Mouse (Mus musculus): Measurements from ENCODE around the gene Setdb1. TPM values are rescaled to one million over a fixed set of nuclear protein-coding genes. Genes with fewer than 3 reads are reported as not detected.
"Not testable (repeated sequence)": the region's sequence is repeated elsewhere in the genome, so short reads cannot be mapped to it uniquely, and the experiment has no call there.

The Setdb1 gene
- polyA plus RNA-seq, 1 experiment from 2014 or later = 66.2 TPM

- H3K4me2 ChIP-seq; H3K27me3 ChIP-seq; H3K4me3 ChIP-seq (replicated peaks); H3K27ac ChIP-seq; H3K9me3 ChIP-seq; ATAC-seq (ENCODE audit: low FRiP score); H3K9ac ChIP-seq; H3K4me1 ChIP-seq: not testable (repeated sequence)
- WGBS = 93% methylated on average over 9 of the region's 9 CpGs
- H3K36me3 ChIP-seq (replicated peaks) = peaks cover 90% of the 10 kb centered on the region
Observed at GRCm38 (mm10) chr3:95343356-95344000, 13.5 kb downstream of the Setdb1 start.

- H3K4me3 ChIP-seq (replicated peaks) = no peak overlapping the region
- no peaks in the 10 kb centered on the region for H3K9me3 ChIP-seq
- H3K27me3 ChIP-seq = no peaks in the 10 kb centered on the region
- WGBS = 95% methylated on average over 4 of the region's 4 CpGs
- peaks cover 98% of the 10 kb centered on the region for H3K36me3 ChIP-seq (replicated peaks)
- no peak overlapping the region for H3K27ac ChIP-seq
- ATAC-seq (ENCODE audit: low FRiP score) = no peak
- H3K4me1 ChIP-seq = no peaks in the 10 kb centered on the region
- no peak overlapping the region for H3K9ac ChIP-seq
- no peak overlapping the region for H3K4me2 ChIP-seq
Observed at GRCm38 (mm10) chr3:95338251-95338650, 18.8 kb downstream of the Setdb1 start.

GRCm38 (mm10) chr3:95337345-95337744 is 19.7 kb downstream of the Setdb1 start:
- Histone ChIP-seq H3K4me2 (no peak overlapping the region), H3K4me1 (no peaks in the 10 kb centered on the region), H3K27me3 (no peaks in the 10 kb centered on the region), H3K4me3 (replicated peaks) (no peak overlapping the region), H3K9me3 (no peaks in the 10 kb centered on the region), H3K27ac (no peak overlapping the region), H3K9ac (no peak overlapping the region), H3K36me3 (replicated peaks) (peaks cover 98% of the 10 kb centered on the region)
- ATAC-seq (ENCODE audit: low FRiP score) = no peak
- 96% methylated on average over 4 of the region's 4 CpGs for WGBS

- no peak for ATAC-seq (ENCODE audit: low FRiP score)
- no peaks in the 10 kb centered on the region for H3K4me1 ChIP-seq
- H3K4me3 ChIP-seq (replicated peaks) = no peak overlapping the region
- no peaks in the 10 kb centered on the region for H3K9me3 ChIP-seq
- no peak overlapping the region for H3K27ac ChIP-seq
- 86% methylated on average over 1 of the region's 1 CpGs for WGBS
- H3K4me2 ChIP-seq = no peak overlapping the region
- H3K9ac ChIP-seq = no peak overlapping the region
- H3K36me3 ChIP-seq (replicated peaks) = peaks cover 83% of the 10 kb centered on the region
- H3K27me3 ChIP-seq = no peaks in the 10 kb centered on the region
Observed at GRCm38 (mm10) chr3:95331528-95331927, 25.5 kb downstream of the Setdb1 start.

GRCm38 (mm10) chr3:95328803-95329404 is 28.1 kb downstream of the Setdb1 start:
- ATAC-seq (ENCODE audit: low FRiP score) = no peak
- Histone ChIP-seq H3K36me3 (replicated peaks) (peaks cover 85% of the 10 kb centered on the region), H3K4me3 (replicated peaks) (no peak overlapping the region), H3K4me2 (no peak overlapping the region), H3K4me1 (no peaks in the 10 kb centered on the region), H3K9me3 (no peaks in the 10 kb centered on the region), H3K27me3 (no peaks in the 10 kb centered on the region), H3K9ac (no peak overlapping the region), H3K27ac (no peak overlapping the region)
- 91% methylated on average over 1 of the region's 1 CpGs for WGBS

GRCm38 (mm10) chr3:95324454-95325144 is 32.4 kb downstream of the Setdb1 start:
- no peaks in the 10 kb centered on the region for H3K27me3 ChIP-seq
- H3K27ac ChIP-seq = no peak overlapping the region
- no peaks in the 10 kb centered on the region for H3K9me3 ChIP-seq
- H3K36me3 ChIP-seq (replicated peaks) = peaks cover 93% of the 10 kb centered on the region
- WGBS = 93% methylated on average over 6 of the region's 6 CpGs
- H3K9ac ChIP-seq = no peak overlapping the region
- no peak overlapping the region for H3K4me2 ChIP-seq
- no peak overlapping the region for H3K4me3 ChIP-seq (replicated peaks)
- ATAC-seq (ENCODE audit: low FRiP score) = no peak
- H3K4me1 ChIP-seq = peaks cover 7% of the 10 kb centered on the region; the same call in 1 of the 2 replicates

DNA sequence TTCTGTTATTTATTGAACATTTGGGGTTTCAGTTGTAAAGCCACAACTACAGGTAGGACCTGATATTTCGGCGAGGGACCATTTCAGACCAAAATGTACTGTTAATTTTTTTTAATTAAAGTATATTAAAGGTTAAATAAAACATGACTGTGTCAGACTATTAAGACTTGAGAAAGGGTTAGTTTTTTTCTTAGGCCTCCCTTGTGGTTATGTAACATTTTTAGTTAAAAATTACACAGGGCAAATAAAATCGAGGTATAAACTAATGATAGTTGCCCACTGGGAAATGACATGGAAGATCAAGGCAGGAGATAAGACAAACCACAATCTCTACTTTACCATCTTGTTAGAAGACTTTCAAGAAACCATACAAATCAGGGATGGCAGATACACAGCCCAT is 33.6 kb downstream of the Setdb1 start:
- no peaks in the 10 kb centered on the region for H3K9me3 ChIP-seq
- ATAC-seq (ENCODE audit: low FRiP score) = no peak
- no peak overlapping the region for H3K27ac ChIP-seq
- no peak overlapping the region for H3K4me3 ChIP-seq (replicated peaks)
- peaks cover 15% of the 10 kb centered on the region; the same call in 1 of the 2 replicates for H3K4me1 ChIP-seq
- H3K36me3 ChIP-seq (replicated peaks) = peaks cover 87% of the 10 kb centered on the region
- no peak overlapping the region for H3K9ac ChIP-seq
- 94% methylated on average over 3 of the region's 3 CpGs for WGBS
- H3K27me3 ChIP-seq = no peaks in the 10 kb centered on the region
- H3K4me2 ChIP-seq = no peak overlapping the region

DNA sequence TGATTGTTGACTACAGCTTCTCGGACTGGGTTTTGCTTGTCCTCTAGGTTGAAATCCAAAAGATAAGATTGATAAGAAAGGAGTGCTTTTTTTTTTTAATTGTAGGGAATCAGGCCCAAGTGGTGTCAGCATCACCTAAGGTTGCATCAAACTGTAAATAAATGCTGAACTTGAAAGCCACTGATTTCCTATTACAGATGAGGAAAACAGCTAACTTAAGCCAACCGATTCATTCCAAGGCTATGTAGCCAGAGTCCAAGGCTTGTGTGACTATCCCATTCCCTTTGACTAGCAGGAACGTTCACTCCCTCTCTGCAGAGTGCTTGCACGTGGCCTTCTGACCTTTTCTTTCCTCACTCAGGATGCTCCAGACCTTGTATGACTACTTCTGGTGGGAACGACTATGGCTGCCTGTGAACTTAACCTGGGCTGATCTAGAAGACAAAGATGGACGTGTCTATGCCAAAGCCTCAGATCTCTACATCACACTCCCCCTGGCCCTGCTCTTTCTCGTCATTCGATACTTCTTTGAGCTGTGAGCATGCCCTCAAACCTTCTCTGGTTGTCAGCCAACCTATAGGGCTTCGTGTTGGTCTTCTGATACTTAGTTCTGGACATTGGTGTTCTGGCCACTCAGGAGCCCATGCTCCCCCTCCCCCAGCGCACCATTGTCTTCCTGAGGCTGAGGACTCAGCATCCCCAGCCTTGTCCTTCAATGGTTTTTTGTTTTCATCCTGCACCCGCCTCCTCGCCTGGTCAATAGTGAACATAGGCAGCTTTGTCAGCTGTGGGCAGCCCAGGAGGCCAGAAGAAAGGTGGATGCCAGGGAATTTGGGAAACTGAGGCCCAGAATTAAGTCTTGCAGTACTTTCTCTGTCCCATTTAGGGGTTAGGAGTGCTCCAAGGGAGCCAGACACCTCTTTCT is 37.0 kb downstream of the Setdb1 start:
- no peak overlapping the region for H3K9ac ChIP-seq
- H3K36me3 ChIP-seq (replicated peaks) = peaks cover 53% of the 10 kb centered on the region
- peaks cover 37% of the 10 kb centered on the region for H3K4me1 ChIP-seq
- no peak overlapping the region for H3K4me3 ChIP-seq (replicated peaks)
- H3K4me2 ChIP-seq = no peak overlapping the region
- 74% methylated on average over 12 of the region's 12 CpGs for WGBS
- no peak for ATAC-seq (ENCODE audit: low FRiP score)
- no peaks in the 10 kb centered on the region for H3K27me3 ChIP-seq
- no peaks in the 10 kb centered on the region for H3K9me3 ChIP-seq
- no peak overlapping the region for H3K27ac ChIP-seq

- Histone ChIP-seq H3K9me3 (no peaks in the 10 kb centered on the region), H3K4me1 (peaks cover 42% of the 10 kb centered on the region), H3K4me3 (replicated peaks) (no peak overlapping the region), H3K27ac (no peak overlapping the region), H3K4me2 (no peak overlapping the region), H3K36me3 (replicated peaks) (peaks cover 45% of the 10 kb centered on the region), H3K27me3 (no peaks in the 10 kb centered on the region), H3K9ac (no peak overlapping the region)
- 67% methylated on average over 2 of the region's 2 CpGs for WGBS
- ATAC-seq (ENCODE audit: low FRiP score) = no peak
Observed at GRCm38 (mm10) chr3:95319110-95319509, 37.9 kb downstream of the Setdb1 start.

- ATAC-seq (ENCODE audit: low FRiP score) = no peak
- Histone ChIP-seq H3K4me3 (replicated peaks) (no peak overlapping the region), H3K9me3 (no peaks in the 10 kb centered on the region), H3K27ac (no peak overlapping the region), H3K36me3 (replicated peaks) (peaks cover 39% of the 10 kb centered on the region), H3K27me3 (no peaks in the 10 kb centered on the region), H3K4me1 (peaks cover 42% of the 10 kb centered on the region), H3K9ac (no peak overlapping the region), H3K4me2 (no peak overlapping the region)
- WGBS = 41% methylated on average over 6 of the region's 6 CpGs
Observed at GRCm38 (mm10) chr3:95318548-95318947, 38.5 kb downstream of the Setdb1 start.

GRCm38 (mm10) chr3:95317414-95318080 is 39.5 kb downstream of the Setdb1 start:
- Histone ChIP-seq H3K9ac (no peak overlapping the region), H3K4me1 (peaks cover 42% of the 10 kb centered on the region), H3K27ac (no peak overlapping the region; the same call in 1 of the 2 replicates), H3K27me3 (no peaks in the 10 kb centered on the region), H3K4me3 (replicated peaks) (no peak overlapping the region), H3K9me3 (no peaks in the 10 kb centered on the region), H3K4me2 (peak overlapping the region; percentile 17; the same call in 1 of the 2 replicates), H3K36me3 (replicated peaks) (peaks cover 29% of the 10 kb centered on the region)
- WGBS = 20% methylated on average over 12 of the region's 12 CpGs
- ATAC-seq (ENCODE audit: low FRiP score) = no peak

Measured in forebrain, embryonic 12.5 days (tissue).